Mouse (Mus musculus) C2C12 (cell line): ENCODE measurements around the gene Prss35. TPM values are rescaled to one million over a fixed set of nuclear protein-coding genes. Genes with fewer than 3 reads are reported as not detected.

ENCODE experiments used
- H3K27me3 ChIP-seq: one replicate; pipeline ENCODE4 v1.6.1; 2011; ENCODE audit not compliant: control insufficient read depth, insufficient read depth, insufficient read length
- H3K36me3 ChIP-seq: one replicate; pipeline ENCODE4 v1.6.1; 2011; ENCODE audit not compliant: control insufficient read depth, insufficient read depth
- H3K4me3 ChIP-seq: one replicate; pipeline ENCODE4 v1.5.1; 2011; ENCODE audit warnings: mild to moderate bottlenecking, control low read depth; ENCODE audit not compliant: poor library complexity, insufficient read depth, severe bottlenecking
- H3K79me2 ChIP-seq: one replicate; pipeline ENCODE4 v1.6.1; 2011; ENCODE audit not compliant: control insufficient read depth, insufficient read depth
- H3K79me3 ChIP-seq: one replicate; pipeline ENCODE4 v1.6.1; 2011; ENCODE audit warnings: low read depth, control low read depth
- H3ac ChIP-seq: one replicate; pipeline ENCODE3; 2011; ENCODE audit warnings: low read depth; ENCODE audit not compliant: control insufficient read depth, insufficient read length
- CEBPB ChIP-seq: IDR thresholded peaks from one replicate; pipeline ENCODE4 v1.6.1; 2011; ENCODE audit warnings: low read depth, mild to moderate bottlenecking, control low read depth, moderate library complexity
- CTCF ChIP-seq: IDR thresholded peaks from one replicate; pipeline ENCODE4 v1.5.1; 2011; ENCODE audit not compliant: control insufficient read depth, insufficient read depth, insufficient read length
- FOSL1 ChIP-seq: IDR thresholded peaks from one replicate; pipeline ENCODE4 v1.8.0; 2011; ENCODE audit warnings: mild to moderate bottlenecking, low read length; ENCODE audit not compliant: poor library complexity, insufficient read depth, severe bottlenecking
- MAX ChIP-seq: IDR thresholded peaks from one replicate; pipeline ENCODE4 v1.6.1; 2011; ENCODE audit warnings: mild to moderate bottlenecking, control low read depth
- MYOD1 ChIP-seq: IDR thresholded peaks from one replicate; pipeline ENCODE4 v1.6.1; 2011; ENCODE audit warnings: low read depth; ENCODE audit not compliant: control insufficient read depth, insufficient read length
- MYOG ChIP-seq: IDR thresholded peaks from one replicate; pipeline ENCODE4 v1.6.1; 2011; ENCODE audit not compliant: control insufficient read depth, insufficient read length; ENCODE audit errors: extremely low read depth
- USF1 ChIP-seq: IDR thresholded peaks from one replicate; pipeline ENCODE4 v1.6.1; 2011; ENCODE audit warnings: low read depth, mild to moderate bottlenecking, control low read depth, moderate library complexity
- polyA plus RNA-seq: library from polyadenylated mRNA; unstranded; fragments of >200 nt; fragmentation: generic; extraction: Trizol; gene quantifications from one replicate; pipeline ENCODE4 v1.2.1, GENCODE M21; 2012; ENCODE audit warnings: missing spikeins

Gene Prss35
- polyA plus RNA-seq, 1 experiment, result 0.04 TPM

GRCm38 (mm10) chr9:86736991-86737390 is 6.5 kb upstream of the Prss35 start:
- H3K79me2 ChIP-seq, result no peaks in the 10 kb centered on the region
- H3K36me3 ChIP-seq, result no peaks in the 10 kb centered on the region
- TF ChIP-seq MYOD1, result no peak
- TF ChIP-seq MAX, result no peak
- TF ChIP-seq CTCF, result no peak
- no peak for TF ChIP-seq CEBPB
- TF ChIP-seq MYOG, result no peak
- no peak for TF ChIP-seq USF1
- no peak for TF ChIP-seq FOSL1
- H3K79me3 ChIP-seq, result no peaks in the 10 kb centered on the region
- H3K4me3 ChIP-seq, result no peak overlapping the region
- H3ac ChIP-seq, result no peak overlapping the region
- no peaks in the 10 kb centered on the region for H3K27me3 ChIP-seq

GRCm38 (mm10) chr9:86738067-86738466 is 5.4 kb upstream of the Prss35 start:
- no peak for TF ChIP-seq MYOD1
- TF ChIP-seq FOSL1, result no peak
- H3K79me2 ChIP-seq, result no peaks in the 10 kb centered on the region

GRCm38 (mm10) chr9:86738801-86739200 is 4.6 kb upstream of the Prss35 start:
- no peak for TF ChIP-seq MYOG
- TF ChIP-seq FOSL1, result no peak
- TF ChIP-seq CTCF, result no peak
- no peak for TF ChIP-seq USF1
- no peak for TF ChIP-seq CEBPB
- TF ChIP-seq MYOD1, result no peak
- TF ChIP-seq MAX, result no peak
- no peak overlapping the region for H3ac ChIP-seq
- no peaks in the 10 kb centered on the region for H3K79me3 ChIP-seq
- H3K36me3 ChIP-seq, result no peaks in the 10 kb centered on the region
- H3K27me3 ChIP-seq, result no peaks in the 10 kb centered on the region
- H3K79me2 ChIP-seq, result no peaks in the 10 kb centered on the region
- no peak overlapping the region for H3K4me3 ChIP-seq

More at GRCm38 (mm10) chr9:86738067-86738466, 5.4 kb upstream of the Prss35 start:
- H3ac ChIP-seq, result no peak overlapping the region
- no peak overlapping the region for H3K4me3 ChIP-seq
- H3K79me3 ChIP-seq, result no peaks in the 10 kb centered on the region
- no peaks in the 10 kb centered on the region for H3K27me3 ChIP-seq
- H3K36me3 ChIP-seq, result no peaks in the 10 kb centered on the region

GRCm38 (mm10) chr9:86739971-86740370 is 3.5 kb upstream of the Prss35 start:
- no peak overlapping the region for H3K4me3 ChIP-seq
- no peaks in the 10 kb centered on the region for H3K27me3 ChIP-seq
- H3K79me2 ChIP-seq, result no peaks in the 10 kb centered on the region
- TF ChIP-seq MAX, result no peak
- no peak for TF ChIP-seq MYOD1
- no peak for TF ChIP-seq CTCF
- TF ChIP-seq MYOG, result no peak
- no peak for TF ChIP-seq USF1
- no peak for TF ChIP-seq FOSL1
- no peak for TF ChIP-seq CEBPB
- H3K36me3 ChIP-seq, result no peaks in the 10 kb centered on the region
- no peak overlapping the region for H3ac ChIP-seq
- no peaks in the 10 kb centered on the region for H3K79me3 ChIP-seq

- H3K27me3 ChIP-seq, result no peaks in the 10 kb centered on the region
- no peak overlapping the region for H3ac ChIP-seq
- no peaks in the 10 kb centered on the region for H3K36me3 ChIP-seq
- H3K4me3 ChIP-seq, result no peak overlapping the region
- no peaks in the 10 kb centered on the region for H3K79me2 ChIP-seq
- H3K79me3 ChIP-seq, result no peaks in the 10 kb centered on the region
- TF ChIP-seq FOSL1 (no peak), CTCF (no peak)
Measured at GRCm38 (mm10) chr9:86744041-86744440, 592 bp downstream of the Prss35 start.

GRCm38 (mm10) chr9:86745926-86746581 is 2.6 kb downstream of the Prss35 start:
- H3ac ChIP-seq, result no peak overlapping the region
- H3K4me3 ChIP-seq, result no peak overlapping the region
- H3K36me3 ChIP-seq, result no peaks in the 10 kb centered on the region

More at GRCm38 (mm10) chr9:86745926-86746581, 2.6 kb downstream of the Prss35 start:
- no peaks in the 10 kb centered on the region for H3K79me3 ChIP-seq
- H3K79me2 ChIP-seq, result no peaks in the 10 kb centered on the region
- no peaks in the 10 kb centered on the region for H3K27me3 ChIP-seq
- no peak for TF ChIP-seq MYOG
- TF ChIP-seq CTCF, result peak; percentile 89
- no peak for TF ChIP-seq FOSL1
- TF ChIP-seq CEBPB, result peak; percentile 56
- no peak for TF ChIP-seq MYOD1
- no peak for TF ChIP-seq USF1
- TF ChIP-seq MAX, result no peak
